Mouse (Mus musculus) cerebellum, adult 11-12 months (tissue): ENCODE results near the gene Gzmd.
"Not testable (repeated sequence)": the region's sequence is repeated elsewhere in the genome, so short reads cannot be mapped to it uniquely, and the experiment has no call there.

Experiments
- DNase-seq: peaks from one replicate; pipeline ENCODE4 v3.0.0; 2022

Gzmd gene

DNA sequence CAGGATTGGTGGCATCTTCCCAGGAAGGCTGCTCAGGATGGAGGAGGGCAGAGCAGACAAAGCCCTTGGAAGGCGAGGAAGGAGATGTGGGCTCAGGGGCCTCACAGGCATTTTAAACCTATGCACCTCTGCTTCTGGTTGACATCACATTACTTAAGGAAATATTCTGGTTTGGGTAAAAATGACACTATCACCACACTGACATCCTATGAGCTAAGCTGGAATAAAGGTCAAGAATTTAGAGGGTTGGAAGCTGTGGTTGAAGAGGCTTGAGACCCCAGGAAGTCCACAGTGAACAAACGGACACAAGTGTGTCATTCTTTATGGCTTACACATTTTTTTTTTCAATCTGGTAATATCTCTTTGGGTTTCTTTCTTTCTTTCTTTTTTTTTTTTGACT lies at the start of gene Gzmd:
Gene Gzmd, minus strand, starts transcription at position 101 of the 400 bp plus-strand sequence.
- not testable (repeated sequence) for DNase-seq

DNA sequence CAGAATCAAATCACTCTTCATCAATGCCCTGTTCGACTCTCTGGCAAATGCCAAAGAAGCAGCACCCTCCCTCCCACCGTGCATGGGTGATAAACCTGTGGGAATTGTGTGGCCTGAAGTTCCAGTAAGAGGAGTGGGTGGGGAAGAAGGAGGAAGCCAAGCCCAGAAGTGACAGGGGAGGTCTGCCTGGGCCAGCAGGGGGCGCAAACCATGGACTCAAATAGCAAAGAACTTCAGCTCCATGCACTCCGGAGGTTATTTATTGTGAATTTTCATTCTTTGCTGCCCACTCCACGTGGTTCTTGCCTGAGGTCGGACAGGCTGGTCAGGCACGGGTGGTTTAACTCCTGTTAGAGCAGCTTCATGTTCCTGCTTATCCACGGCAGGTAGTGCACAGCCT lies 45.2 kb upstream of the Gzmd start:
- not testable (repeated sequence) for DNase-seq

DNA sequence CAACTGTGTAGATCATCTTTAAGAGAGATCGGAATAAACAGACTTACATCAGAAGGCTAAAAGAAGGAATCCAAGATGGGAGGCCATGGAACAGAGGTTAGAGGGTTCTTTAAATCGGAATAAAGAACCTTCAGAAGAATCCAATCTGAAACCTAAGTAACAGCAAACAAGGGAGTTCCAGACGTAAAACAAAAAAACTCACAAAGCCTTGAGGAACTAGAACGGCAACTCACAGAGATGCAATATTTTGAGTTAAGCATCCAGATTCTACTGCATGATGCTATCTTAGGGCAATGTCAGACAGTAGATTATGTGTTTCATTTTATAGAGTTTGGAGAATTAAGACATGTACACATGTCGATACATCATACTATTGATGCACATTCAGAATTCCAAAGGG lies 42.1 kb upstream of the Gzmd start, which contains the start of gene Gzmn:
Gene Gzmn, minus strand, starts transcription at position 101 of the 400 bp plus-strand sequence.
- no peak for DNase-seq

DNA sequence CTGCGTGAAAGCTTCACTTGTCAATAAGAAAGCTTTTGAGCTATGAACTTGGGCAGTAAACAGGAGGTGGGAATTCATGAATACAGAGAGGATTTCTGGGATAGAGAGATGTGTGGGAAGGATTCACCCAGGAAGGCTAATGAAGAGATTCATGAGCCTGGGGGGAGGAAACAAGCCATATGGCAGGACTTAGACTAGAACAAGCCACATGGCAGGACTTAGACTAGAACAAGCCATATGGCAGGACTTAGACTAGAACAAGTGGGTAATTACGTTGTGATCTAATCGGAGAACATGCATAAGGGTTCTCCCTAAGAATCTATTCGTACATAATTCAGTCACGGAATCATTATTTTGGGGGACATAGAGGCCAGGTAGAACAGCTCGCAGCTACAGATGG lies 41.0 kb upstream of the Gzmd start:
- peak; percentile 51 for DNase-seq

DNA sequence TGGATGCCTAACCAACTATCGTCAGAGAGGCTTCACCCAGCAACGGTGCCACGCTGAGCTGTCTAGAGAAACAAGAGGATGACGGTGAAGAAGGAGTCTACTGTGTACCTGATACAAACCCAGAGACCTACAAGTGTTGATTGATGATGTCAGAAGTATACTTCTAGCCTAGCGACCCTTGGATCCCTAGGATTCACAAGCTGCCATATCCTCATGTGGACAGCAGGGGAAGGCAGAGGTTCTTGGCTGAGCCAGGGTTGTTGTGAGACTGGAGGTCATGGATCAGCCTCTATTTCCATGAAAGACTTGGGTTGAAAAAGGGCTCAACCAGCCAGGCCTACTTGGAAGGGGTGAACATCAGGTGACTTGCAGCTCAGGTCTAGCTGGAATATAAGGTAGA lies 40.3 kb upstream of the Gzmd start:
- DNase-seq = no peak

DNA sequence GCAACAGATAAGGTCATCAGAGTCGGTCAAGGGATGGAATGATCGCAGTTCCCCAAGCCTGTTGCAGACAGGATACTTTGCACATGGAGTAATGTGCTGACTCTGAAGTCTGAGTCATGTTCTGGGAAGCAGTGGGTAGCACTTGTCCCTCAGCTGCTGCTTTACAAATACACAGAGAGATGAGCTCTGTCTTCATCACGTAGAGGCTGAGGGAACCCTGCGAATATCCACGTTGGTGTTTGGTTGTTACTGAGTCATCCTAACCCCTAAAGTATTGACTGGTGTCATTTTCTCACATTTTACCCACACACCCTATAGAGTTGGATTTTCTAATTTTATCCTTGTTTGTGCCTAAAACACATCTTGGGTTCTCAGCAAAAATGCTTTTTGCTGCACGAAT lies 35.6 kb upstream of the Gzmd start:
- DNase-seq = no peak

DNA sequence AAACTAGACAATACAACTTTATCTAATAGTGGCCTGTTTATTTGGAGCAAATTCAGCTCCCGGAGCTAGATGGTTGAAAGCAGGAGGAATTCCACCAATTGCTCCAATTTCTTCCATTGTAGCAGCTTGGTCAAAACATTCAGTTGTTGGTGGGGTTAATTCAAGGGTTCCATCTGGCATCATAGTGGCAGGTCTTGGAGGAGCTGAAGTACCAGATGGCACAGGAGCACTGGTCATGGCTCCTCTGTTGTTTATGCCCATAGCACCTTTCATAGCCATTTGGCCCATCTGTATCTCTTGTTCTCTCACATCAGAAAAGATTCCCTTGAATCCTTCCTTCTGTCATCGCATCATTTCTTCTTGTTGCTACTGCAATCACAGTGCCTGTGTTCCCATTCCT lies 29.7 kb upstream of the Gzmd start:
- DNase-seq = peak; percentile 77

DNA sequence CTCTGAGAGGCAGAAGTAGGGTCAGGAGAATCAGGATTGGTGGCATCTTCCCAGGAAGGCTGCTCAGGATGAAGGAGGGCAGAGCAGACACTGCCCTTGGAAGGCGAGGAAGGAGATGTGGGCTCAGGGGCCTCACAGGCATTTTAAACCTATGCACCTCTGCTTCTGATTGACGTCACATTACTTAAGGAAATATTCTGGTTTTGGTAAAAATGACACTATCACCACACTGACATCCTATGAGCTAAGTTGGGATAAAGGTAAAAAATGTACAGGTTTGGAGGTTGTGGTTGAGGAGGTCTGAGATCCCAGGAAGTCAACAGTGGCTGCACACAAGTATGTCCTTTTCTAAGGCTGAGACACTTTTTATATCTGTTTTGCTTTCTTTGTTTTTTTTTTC lies 27.1 kb upstream of the Gzmd start, which contains the start of gene Gzmg:
Gene Gzmg, minus strand, starts transcription at position 101 of the 400 bp plus-strand sequence.
- not testable (repeated sequence) for DNase-seq

DNA sequence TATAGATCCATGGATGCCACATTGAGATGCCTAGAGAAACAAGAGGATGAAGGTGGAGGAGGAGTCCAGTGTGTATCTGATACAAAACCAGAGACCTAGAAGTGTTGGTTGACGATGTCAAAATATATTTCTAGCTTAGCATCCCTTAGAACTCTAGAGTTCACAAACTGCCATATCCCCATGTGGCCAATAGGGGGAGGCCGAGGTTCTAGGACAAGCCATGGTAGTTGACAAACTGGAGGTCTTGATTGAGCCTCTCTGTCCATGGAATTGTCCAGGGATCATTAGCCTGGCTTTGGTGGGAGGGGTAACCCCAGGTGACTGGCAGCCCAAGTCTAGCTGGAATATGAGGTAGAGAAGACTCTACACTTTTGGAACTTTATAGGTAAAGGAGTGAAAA lies 22.9 kb upstream of the Gzmd start:
- no peak for DNase-seq

DNA sequence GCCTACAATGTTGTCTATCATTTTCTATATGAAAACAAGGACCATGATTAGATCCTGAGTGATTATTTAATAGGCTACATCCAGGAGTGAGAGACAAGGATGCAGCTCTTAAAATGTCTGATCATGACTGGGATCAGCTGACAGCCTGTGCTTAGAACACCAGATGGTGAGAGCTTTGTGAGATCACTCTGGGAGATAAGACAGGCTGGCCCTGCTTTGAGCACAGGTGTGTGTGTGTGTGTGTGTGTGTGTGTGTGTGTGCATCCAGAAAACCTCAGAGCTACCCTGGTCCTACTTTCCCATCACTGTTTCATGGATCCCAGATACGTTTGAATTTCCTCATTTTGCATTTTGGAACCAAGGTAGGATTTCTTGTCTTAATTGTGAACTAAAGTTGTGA lies 1.3 kb upstream of the Gzmd start:
- peak; percentile 9 for DNase-seq

DNA sequence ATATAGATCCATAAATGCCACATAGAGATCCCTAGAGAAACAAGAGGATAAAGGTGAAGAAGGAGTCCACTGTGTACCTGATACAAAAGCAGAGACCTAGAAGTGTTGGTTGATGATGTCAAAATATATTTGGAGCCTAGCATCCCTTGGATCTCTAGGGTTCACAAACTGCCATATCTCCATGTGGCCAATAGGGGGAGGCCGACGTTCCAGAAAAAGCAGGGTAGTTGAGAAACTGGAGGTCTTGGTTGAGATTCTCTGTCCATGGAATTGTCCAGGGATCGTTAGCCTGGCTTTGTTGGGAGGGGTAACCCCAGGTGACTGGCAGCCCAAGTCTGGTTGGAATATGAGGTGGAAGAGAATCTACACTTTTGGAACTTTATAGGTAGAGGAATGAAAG lies 4.1 kb downstream of the Gzmd start:
- DNase-seq = no peak

DNA sequence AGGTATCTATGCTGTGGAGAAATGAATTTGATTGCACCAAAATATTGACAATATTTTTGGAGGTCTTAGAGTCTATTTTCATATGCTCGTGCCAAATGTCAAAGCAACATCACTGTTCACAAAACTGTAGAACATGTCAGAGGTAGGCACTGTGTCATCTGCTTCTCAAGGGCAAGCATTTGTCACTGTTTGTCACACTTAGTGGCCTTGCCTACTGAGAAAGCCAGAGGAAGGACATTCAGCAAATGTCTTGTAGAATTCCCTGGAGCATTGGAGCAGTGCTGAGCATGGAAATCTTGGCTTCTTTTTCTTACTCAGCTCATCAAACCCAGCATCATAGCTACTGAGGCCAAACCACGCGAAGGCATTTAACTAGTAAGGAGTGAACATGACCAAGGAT lies 8.9 kb downstream of the Gzmd start:
- no peak for DNase-seq

DNA sequence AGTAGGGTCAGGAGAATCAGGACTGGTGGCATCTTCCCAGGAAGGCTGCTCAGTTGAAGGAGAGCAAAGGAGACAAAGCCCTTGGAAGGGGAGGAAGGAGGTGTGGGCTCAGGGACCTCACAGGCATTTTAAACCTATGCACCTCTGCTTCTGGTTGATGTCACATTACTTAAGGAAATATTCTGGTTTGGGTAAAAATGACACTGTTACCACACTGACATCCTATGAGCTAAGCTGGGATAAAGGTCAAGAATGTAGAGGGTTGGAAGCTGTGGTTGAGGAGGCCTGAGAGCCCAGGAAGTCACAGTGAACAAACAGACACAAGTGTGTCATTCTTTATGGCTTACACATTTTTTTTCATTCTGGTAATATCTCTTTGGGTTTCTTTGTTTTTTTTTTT lies 11.9 kb downstream of the Gzmd start, which contains the start of gene Gzme:
Gene Gzme, minus strand, starts transcription at position 101 of the 400 bp plus-strand sequence.
- no peak for DNase-seq

DNA sequence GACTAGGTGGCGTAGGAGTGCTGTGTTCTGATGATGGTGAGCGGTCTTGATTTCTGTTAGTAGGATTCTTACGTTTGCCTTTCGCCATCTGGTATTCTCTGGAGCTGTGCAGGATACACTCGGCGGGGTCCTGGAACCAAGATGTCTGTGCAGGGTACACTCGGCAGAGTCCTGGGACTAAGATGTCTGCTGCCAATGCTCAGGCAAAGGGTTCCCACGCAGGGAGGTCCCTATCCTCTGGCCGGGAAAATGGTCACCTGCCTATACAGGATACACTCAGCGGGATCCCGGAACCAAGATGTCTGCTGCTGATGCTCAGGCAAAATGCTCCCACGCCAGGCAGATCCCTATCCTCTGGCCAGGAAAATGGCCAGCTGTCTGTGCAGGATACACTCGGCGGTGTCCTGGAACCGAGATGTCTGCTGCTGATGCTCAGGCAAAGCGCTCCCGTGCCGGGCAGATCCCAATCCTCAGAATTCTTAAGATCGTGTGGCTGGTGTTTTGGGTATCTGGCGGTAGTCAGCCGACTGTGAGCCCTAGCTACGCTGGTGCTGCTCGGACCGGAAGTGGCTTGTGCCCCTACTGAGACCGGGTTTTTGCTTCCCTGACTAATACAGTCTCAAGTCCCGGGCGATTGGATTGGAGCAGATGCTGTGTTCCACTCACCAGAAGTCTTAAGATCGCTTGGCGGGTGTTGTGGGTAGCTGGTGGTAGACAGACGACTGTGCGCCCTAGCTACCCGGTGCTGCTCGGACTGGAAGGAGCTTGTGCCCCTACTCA lies 16.7 kb downstream of the Gzmd start:
- DNase-seq = not testable (repeated sequence)

DNA sequence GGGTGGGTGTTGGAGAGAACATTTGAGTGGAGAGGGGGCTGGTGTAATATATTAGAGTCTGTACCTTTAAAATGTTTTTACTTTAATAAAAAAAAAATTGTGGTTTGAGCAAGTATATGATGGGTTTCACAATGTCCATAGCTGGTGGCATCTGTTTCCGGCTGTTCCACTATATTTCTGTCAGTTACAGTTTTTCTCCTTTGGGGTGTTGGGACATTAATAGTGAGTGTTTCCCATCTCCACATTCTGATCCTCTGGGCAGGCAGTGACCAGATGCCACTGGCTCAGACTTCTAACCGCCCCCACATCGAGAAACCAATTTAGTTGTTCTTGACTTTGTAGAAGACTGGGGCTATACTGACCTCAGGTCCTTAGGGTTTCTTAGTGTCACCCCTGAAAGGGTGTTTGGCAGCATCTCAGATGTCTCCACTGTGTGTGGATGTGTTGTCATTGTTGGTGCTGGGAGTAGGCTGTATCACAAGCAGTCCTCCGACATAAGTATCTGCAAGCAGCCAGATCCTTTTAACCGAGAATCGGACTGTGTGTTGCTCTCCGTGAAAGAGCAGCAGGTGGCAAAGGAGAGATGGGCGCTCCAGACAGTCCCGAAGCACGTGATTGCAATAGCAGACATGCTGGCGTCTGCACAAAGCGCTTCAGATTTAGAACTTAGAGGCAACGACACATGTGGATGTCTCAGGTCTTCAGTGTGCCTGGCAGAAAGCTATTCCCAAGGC lies 26.8 kb downstream of the Gzmd start:
- DNase-seq = no peak

DNA sequence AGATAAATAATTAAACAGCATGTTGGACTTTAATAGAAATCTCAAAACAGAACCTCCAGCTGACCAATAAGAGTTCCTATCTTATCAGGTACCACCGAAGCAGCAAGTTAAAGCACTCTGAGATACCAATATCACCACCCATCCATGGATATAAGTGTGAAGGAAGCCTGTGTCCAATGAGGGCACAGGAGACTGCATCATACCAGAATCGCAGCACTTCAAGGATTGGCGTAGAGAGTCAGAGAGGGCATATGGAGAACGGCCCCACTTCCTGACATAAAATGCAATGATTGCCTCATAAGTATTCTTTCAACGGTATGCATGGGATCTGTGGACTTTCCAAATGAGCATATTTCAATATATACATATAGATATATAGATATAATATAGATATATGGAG lies 27.4 kb downstream of the Gzmd start:
- DNase-seq = no peak

DNA sequence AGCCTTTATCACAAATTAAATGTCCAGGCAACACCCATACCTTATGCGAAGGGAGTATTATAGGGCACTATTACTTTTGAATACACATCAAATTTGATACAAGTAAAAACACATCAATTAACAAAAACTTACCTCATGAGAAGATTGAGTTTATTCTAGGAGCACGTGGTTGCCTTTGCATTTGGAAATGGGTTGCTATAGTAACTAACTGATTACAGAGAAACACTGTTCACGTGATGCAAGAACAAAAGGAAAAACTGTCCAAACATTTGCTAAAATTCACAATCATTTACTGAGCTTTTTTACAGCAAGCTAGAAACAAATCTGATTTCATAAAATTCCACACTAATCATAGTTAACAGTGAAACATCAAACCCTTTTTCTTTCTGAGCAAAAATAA lies 29.0 kb downstream of the Gzmd start:
- no peak for DNase-seq

DNA sequence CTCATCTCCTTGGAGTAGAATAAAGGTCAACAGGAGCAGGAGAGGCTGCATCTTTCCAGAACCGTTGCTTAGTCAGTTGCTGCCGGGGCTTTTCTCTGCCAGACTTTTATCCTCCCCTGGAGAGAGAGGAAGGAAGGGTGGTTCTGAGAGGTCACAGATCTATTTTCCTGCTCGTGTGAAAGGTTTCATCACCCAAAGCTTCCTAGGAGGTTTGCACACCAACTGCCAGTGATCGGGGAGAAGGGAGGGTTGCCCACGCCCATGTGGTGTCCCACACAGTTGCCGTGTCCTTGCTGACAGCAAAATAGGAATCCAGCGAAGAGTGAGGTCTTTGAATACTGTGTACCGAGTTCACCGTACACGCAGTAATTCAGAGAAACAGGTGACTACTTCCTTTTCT lies 30.0 kb downstream of the Gzmd start, which contains the start of gene Ctsg:
Gene Ctsg, minus strand, starts transcription at position 189 of the 400 bp plus-strand sequence.
- no peak for DNase-seq

DNA sequence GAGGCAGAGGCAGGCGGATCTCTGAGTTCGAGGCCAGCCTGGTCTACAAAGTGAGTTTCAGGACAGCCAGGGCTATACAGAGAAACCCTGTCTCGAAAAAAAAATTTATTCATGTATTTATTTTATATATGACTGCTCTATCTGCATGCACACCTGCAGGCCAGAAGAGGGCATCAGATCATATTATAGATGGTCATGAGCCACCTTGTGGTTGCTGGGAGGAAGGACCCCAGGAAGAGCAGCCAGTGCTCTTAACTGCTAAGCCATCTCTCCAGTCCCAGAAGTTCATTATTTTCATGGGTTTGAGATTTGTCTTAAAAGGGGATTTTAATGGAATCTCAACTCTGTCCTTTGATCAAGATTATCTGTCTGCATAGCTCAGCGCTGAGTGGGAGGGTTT lies 33.5 kb downstream of the Gzmd start:
- DNase-seq = no peak

DNA sequence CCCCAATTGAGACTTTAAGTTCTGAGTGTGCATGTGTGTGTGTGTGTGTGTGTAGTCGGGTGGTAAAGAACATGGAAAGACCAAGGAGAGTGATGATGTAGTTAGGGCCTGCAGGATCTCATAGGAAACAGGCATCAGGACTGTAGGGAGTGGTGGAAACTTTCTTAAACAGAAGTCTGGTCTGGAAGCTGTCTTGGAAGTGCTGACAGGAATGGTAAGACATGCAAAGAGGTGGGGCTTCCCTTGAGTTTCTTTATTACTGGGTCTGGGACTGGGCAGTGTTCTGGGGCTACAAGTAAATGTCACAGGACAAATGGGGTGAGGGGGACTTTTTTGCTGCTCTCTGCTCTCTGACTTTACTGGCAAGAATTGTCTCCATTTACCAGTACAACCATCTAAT lies 34.8 kb downstream of the Gzmd start:
- DNase-seq = no peak

DNA sequence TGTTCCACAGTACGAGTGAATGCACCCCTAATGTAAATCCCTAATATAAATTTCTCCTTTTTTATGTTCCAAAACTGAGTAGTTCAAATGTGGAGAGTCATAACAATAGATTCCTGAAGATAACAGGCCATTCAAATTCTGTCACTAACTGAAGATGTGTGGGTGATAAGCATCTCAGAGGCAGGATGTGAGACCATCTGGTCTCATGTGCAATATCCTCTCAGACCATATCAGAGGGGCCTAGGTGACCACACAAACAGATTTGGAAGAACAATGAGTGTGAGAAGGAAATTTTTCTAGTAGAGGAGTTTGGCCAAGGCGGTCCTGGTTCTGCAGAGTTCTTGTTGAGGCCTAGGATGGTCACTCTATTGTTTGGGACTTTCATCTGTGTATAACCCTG lies 39.1 kb downstream of the Gzmd start:
- no peak for DNase-seq

DNA sequence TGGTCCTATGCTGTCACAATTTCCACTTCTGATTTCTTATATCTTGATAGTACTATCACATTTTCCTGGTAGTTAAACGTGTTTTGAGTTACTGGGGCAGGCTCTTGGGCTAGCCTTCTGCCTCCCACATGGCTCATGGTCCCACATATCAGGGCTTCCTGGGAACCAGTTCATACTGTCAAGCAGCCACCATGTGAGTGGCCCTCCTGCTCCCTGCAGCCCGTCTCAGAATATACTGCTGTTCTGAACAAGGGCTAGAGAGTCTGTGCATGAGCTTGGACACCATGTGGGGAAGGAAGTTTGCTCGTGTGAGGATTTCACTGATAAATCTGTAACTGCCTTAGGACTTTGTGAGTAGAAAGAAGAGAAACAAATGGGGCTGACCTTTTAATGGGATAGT lies 45.7 kb downstream of the Gzmd start:
- DNase-seq = no peak

DNA sequence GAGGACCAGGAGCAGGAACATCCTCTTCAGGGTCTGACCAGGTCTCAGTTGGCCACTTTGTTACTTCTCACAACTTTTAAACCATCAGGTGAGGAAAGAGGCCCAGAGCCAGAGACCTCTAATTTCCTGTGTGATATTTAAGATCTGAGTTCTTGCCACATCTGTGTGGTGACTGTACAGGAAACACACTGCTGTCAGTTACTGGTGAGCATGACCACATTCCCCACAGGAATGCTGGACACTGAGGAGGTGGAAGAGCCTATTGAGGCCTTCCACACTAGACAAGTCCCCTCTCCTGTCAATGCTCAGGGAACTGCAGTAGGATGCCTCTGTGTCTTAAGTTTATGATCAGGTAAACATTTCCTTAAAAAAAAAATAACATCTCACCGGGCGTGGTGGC lies 47.2 kb downstream of the Gzmd start, which contains the start of gene Mcpt8:
Gene Mcpt8, minus strand, starts transcription at position 107 of the 400 bp plus-strand sequence.
- DNase-seq = no peak

DNA sequence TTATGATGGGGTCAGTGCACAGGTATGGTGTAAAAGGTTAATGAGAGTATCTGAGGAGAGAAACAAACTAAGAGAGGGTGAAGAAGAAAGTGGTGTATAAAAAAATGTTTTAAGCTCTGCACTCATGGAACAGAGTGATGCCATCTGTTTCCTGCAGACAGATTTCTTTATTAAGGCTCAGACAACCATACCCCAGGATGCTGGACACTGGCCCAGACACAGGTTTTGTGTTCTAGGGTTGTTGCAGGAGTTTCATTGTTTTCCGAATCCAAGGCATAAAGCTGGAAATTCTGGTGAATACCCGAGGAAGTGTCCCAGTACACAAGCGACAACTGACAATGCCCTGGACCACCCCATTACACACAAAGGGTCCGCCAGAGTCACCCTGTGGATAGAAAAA lies 50.4 kb downstream of the Gzmd start:
- peak; percentile 27 for DNase-seq
